Mouse (Mus musculus) bone marrow macrophage, adult 2 months (primary cell): ENCODE measurements around the gene Ece1. TPM values are rescaled to one million over a fixed set of nuclear protein-coding genes. Genes with fewer than 3 reads are reported as not detected.

ENCODE experiments used
- H3K27ac ChIP-seq: 2 replicates; pipeline ENCODE4 v1.5.1; 2012; ENCODE audit warnings: low read depth, low read length; ENCODE audit not compliant: insufficient read depth
- H3K4me1 ChIP-seq: 2 replicates; pipeline ENCODE4 v1.6.1; 2012; ENCODE audit warnings: low read length; ENCODE audit not compliant: control insufficient read depth, insufficient read depth
- H3K4me3 ChIP-seq: 2 replicates; pipeline ENCODE4 v1.5.1; 2012; ENCODE audit warnings: mild to moderate bottlenecking, low read length, moderate library complexity; ENCODE audit not compliant: insufficient read depth
- CTCF ChIP-seq: IDR thresholded peaks from 2 replicates; pipeline ENCODE4 v1.5.1; 2012; ENCODE audit warnings: low read depth, mild to moderate bottlenecking, low read length, moderate library complexity
- POLR2A ChIP-seq: IDR thresholded peaks from 2 replicates; pipeline ENCODE4 v1.6.1; 2012; ENCODE audit warnings: mild to moderate bottlenecking, low read depth, low read length, borderline replicate concordance
- polyA plus RNA-seq: library from polyadenylated mRNA; stranded (reverse); fragments of >200 nt; gene quantifications from 2 replicates; pipeline ENCODE4 v1.2.4, GENCODE M21; 2012; ENCODE audit not compliant: missing spikeins, insufficient read depth, insufficient read length

Ece1 gene
- polyA plus RNA-seq, 1 experiment: 18.3 TPM

DNA sequence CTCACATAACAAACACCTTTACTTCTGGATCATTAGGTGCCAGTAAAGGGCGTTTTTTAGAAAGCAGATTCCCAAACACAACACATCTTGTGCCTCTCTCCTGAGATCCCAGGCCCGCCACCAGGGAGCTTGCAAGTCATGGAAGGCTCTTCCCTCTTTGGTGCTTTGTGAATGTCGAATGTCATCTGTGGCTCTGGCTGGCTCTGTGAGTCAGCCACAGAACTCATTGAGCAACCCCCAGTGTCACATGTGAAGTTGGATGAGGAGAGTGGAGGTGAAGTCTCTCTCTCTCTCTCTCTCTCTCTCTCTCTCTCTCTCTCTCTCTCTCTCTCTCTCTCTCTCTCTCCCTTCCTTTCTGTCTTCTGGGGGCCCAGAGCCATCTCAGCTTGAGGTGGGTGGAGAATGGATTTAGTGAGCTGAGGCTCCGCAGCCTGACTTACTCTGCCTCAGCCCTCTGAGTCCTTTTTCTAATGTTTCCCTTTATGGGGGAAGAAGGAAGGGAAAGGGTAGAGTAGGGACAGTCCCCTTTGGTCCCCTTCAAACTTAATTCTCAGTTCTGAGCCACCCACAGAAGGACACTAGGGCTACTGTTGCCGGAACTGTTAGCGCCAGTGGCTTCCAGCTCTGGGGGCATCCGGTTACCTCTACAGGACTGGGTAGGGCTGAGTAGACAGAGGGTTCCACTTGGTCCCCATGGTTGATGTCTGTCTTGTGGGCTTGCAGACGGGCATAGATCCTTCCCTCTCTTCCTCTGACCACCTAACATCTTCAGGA is 17.5 kb downstream of the Ece1 start:
- peak overlapping the region; percentile 61 for H3K27ac ChIP-seq
- H3K4me1 ChIP-seq: peaks cover 49% of the 10 kb centered on the region
- no peak for TF ChIP-seq CTCF
- no peak for TF ChIP-seq POLR2A
- H3K4me3 ChIP-seq: 0 out of 2 replicates have a peak overlapping the region, but pooled peaks have one; percentile 15

GRCm38 (mm10) chr4:137881445-137881844 is 19.4 kb downstream of the Ece1 start:
- no peak for TF ChIP-seq POLR2A
- no peak for TF ChIP-seq CTCF
- peaks cover 49% of the 10 kb centered on the region for H3K4me1 ChIP-seq
- H3K27ac ChIP-seq: no peak overlapping the region
- no peak overlapping the region for H3K4me3 ChIP-seq

DNA sequence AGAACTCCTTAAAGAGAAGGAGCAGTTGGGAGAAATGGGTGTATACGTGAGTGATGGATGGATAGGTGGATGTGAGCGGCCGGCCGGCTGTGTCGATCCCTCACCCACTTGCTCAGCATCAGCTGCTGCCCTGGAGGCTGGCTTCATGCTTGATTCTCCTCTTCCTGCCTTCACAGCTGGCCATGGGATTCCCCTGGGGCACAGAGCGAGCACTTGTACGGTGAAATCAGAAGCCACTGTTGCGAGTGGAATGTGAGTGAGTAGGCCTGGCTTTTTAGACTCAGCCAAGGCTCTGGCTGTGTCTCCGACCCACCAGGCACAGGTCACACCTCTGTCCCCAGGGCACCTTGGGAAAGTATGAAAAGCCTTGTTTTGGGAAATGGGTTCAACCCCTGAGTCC is 20.6 kb downstream of the Ece1 start:
- no peak overlapping the region for H3K27ac ChIP-seq
- TF ChIP-seq CTCF (no peak), POLR2A (no peak)
- peaks cover 43% of the 10 kb centered on the region for H3K4me1 ChIP-seq
- no peak overlapping the region for H3K4me3 ChIP-seq

DNA sequence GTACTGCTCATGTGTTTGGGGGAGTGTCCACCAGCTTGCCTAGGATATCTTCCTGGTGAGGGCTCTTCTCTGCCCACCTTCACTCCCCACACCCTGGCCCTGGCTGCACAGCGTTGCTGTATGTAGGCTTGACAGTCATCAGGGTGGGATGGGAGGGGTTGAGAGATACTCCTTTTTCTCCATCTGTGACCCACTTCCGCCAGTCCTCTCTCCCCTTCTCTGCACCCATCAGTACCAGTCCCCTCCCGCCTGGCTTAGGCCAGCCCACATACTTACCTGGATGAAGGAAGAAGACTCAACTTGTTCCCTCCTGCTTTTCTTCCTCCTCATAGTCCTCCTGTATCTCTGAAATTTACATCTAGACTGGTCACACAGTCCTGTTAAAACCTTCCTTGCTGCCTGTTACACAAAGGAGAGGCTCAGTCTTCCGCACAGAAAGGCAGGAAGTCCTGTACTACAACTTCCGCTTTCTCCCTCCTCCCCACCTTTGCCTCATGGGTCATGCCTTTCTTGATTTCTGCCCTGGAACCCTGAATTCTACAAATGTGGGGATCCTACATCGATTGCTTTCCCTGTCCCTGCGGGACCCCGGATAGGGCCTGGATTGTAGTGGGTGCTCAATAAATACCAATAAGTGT is 21.6 kb downstream of the Ece1 start:
- Histone ChIP-seq H3K4me1 (peaks cover 34% of the 10 kb centered on the region), H3K4me3 (peak overlapping the region; percentile 71), H3K27ac (no peak overlapping the region; the same call in 1 of the 2 replicates)
- TF ChIP-seq CTCF (no peak), POLR2A (no peak)

DNA sequence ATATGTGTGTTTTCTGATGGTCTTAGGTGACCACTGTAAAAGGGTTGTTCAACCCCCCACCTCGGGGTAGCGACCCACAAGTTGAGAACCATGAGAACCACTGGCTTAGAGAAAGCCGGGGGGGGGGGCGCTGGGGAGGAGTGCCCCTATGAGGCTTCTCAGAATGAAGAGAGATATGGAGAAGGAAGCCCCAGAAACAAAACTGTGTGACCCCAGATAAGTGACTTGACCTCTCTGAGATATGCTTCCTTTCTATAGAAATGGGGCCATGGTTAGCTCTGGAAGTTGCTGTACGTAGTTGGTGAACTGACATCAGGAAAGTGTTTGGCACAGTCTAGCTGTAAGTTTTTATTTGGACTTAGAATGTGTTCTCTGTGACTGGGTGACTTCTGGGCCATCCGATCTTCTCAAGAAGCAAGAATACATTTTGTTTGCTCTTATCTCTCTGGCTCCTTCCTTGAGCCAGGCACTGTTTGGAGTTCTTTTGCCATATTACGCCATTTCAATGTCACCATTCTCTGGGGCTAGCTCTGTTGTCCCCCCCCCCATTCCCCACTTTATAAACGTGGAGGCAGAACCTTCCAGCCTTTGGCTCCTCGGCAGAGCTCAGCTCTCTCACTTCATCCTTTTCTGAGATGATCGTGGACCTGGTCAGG is 25.4 kb downstream of the Ece1 start:
- H3K27ac ChIP-seq: no peak overlapping the region
- H3K4me1 ChIP-seq: peaks cover 24% of the 10 kb centered on the region
- TF ChIP-seq POLR2A: no peak
- no peak for TF ChIP-seq CTCF
- H3K4me3 ChIP-seq: no peak overlapping the region

GRCm38 (mm10) chr4:137887993-137888388 is 26.0 kb downstream of the Ece1 start:
- no peak overlapping the region for H3K27ac ChIP-seq
- H3K4me1 ChIP-seq: peaks cover 20% of the 10 kb centered on the region
- TF ChIP-seq CTCF (no peak), POLR2A (no peak)
- no peak overlapping the region for H3K4me3 ChIP-seq

GRCm38 (mm10) chr4:137890596-137890995 is 28.6 kb downstream of the Ece1 start:
- Histone ChIP-seq H3K27ac (no peak overlapping the region), H3K4me1 (peaks cover 10% of the 10 kb centered on the region), H3K4me3 (no peak overlapping the region)
- TF ChIP-seq POLR2A (no peak), CTCF (peak; percentile 18; the same call in 1 of the 2 replicates)

DNA sequence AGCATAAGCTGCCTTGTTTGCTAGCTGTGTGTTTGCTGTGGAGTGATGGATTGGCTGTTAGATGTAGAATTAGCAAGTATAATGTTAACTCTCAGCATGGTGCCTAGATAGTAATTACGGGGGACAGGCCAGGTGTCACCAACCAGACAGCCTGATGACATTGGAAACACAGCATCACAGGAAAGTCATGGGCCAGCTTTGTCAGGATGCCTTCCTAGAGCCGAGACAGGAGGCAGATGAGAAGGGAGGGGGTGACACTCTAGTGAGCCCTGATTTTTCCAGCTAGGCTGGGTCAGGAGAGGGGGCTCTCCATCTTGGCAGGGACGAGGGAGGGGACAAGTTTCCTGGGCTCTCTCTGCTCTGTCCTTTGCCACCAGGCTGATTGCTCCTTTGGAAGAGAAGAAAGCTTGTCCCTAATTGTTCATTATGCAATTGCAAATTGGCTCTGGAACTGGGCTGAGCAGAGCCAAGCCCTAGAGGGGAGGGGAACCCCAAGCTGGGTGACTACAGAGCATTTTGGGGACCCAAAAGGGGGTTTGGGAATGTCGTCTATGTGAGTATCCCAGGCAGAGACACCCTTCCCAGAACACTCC is 29.6 kb downstream of the Ece1 start:
- TF ChIP-seq CTCF (no peak), POLR2A (no peak)
- Histone ChIP-seq H3K27ac (no peak overlapping the region), H3K4me3 (no peak overlapping the region), H3K4me1 (peaks cover 10% of the 10 kb centered on the region)

DNA sequence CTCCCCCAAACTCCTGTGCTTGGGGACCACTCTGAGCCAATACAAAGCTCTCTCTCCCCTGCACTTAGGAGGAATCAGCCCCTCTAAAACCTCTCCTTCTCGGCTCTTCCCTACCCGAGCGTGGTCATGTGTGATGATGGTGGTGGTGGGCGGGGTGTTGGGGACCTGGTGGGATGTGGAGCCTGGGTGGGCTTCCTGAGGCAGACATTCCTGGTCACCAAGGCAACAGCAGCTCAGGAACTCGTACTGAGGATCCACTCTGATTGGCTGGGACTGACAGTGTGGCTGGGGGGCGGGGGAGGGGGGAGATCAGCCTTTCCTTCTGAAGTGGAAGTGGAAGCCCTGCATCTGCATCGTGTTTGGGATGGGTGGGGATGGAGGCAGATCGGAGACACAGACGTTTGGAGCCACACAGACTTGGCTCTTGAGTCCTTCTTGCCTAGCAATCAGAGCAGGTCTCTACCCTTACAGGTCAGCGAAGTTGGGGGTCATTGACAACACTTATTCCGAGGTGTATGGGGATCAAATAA is 30.7 kb downstream of the Ece1 start:
- Histone ChIP-seq H3K27ac (no peak overlapping the region), H3K4me3 (no peak overlapping the region), H3K4me1 (peaks cover 10% of the 10 kb centered on the region)
- TF ChIP-seq CTCF: no peak
